Mouse (Mus musculus) thymus, adult 2 months (tissue): ENCODE measurements around the gene Prkn. TPM values are rescaled to one million over a fixed set of nuclear protein-coding genes. Genes with fewer than 3 reads are reported as not detected.

Experiments used
- DNase-seq: peaks from one replicate; pipeline ENCODE4 v3.0.0; 2021
- H3K27ac ChIP-seq: fragments of 200-500 bp; 2 replicates; pipeline ENCODE4 v1.5.1; 2012; ENCODE audit warnings: low read length, control low read depth; ENCODE audit not compliant: control insufficient read depth, insufficient read depth
- H3K27me3 ChIP-seq: fragments of 200-500 bp; 2 replicates; pipeline ENCODE4 v1.6.1; 2012; ENCODE audit warnings: mild to moderate bottlenecking, low read length, moderate library complexity, mixed read lengths; ENCODE audit not compliant: control insufficient read depth, insufficient read depth
- H3K36me3 ChIP-seq: fragments of 200-500 bp; 2 replicates; pipeline ENCODE4 v1.6.1; 2012; ENCODE audit warnings: mild to moderate bottlenecking, low read length, moderate library complexity; ENCODE audit not compliant: control insufficient read depth, insufficient read depth
- H3K4me1 ChIP-seq: fragments of 200-500 bp; replicated peaks from 2 replicates; pipeline ENCODE4 v1.6.1; 2012; ENCODE audit warnings: low read length; ENCODE audit not compliant: control insufficient read depth, insufficient read depth
- H3K4me3 ChIP-seq: fragments of 200-500 bp; 2 replicates; pipeline ENCODE4 v1.5.1; 2012; ENCODE audit warnings: mild to moderate bottlenecking, low read length, control low read depth, moderate library complexity; ENCODE audit not compliant: control insufficient read depth, insufficient read depth
- CTCF ChIP-seq: fragments of 200-500 bp; IDR thresholded peaks from 2 replicates; pipeline ENCODE4 v1.5.1; 2012; ENCODE audit warnings: mild to moderate bottlenecking, control low read depth, low read length, moderate library complexity, borderline replicate concordance; ENCODE audit not compliant: control insufficient read depth, poor library complexity, insufficient read depth; ENCODE audit errors: extremely low read depth
- POLR2A ChIP-seq: fragments of 200-500 bp; IDR thresholded peaks from 2 replicates; pipeline ENCODE4 v1.6.1; 2012; ENCODE audit warnings: mild to moderate bottlenecking, low read length, control low read depth, moderate library complexity; ENCODE audit not compliant: control insufficient read depth, poor library complexity, insufficient read depth; ENCODE audit errors: extremely low read depth
- WGBS: fragments of 180-500 bp; shearing (Covaris S2); methylation state at CpG from one replicate; pipeline ENCODE4 v1.1.7; 2018; 5-methylcytosine and 5-hydroxymethylcytosine counted together
- polyA plus RNA-seq: library from polyadenylated mRNA; depleted of rRNA; stranded (reverse); fragments of >200 nt; gene quantifications from 2 replicates; pipeline ENCODE4 v1.2.3, GENCODE M21; 2012

The Prkn gene
- polyA plus RNA-seq, 1 experiment = 1.4 TPM

GRCm38 (mm10) chr17:12050261-12050660, 1210.1 kb downstream of the Prkn start:
- no peaks in the 10 kb centered on the region for H3K27me3 ChIP-seq
- no peak overlapping the region for H3K27ac ChIP-seq
- WGBS = 91% methylated on average over 5 of the region's 5 CpGs
- no peak for DNase-seq
- TF ChIP-seq CTCF = no peak
- TF ChIP-seq POLR2A = no peak
- no peak overlapping the region for H3K4me3 ChIP-seq
- no peaks in the 10 kb centered on the region for H3K4me1 ChIP-seq
- no peaks in the 10 kb centered on the region for H3K36me3 ChIP-seq

GRCm38 (mm10) chr17:12051031-12051430, 1210.8 kb downstream of the Prkn start:
- no peaks in the 10 kb centered on the region for H3K36me3 ChIP-seq
- no peaks in the 10 kb centered on the region for H3K27me3 ChIP-seq
- no peak overlapping the region for H3K27ac ChIP-seq
- WGBS = 88% methylated on average over 3 of the region's 3 CpGs
- TF ChIP-seq CTCF (no peak), POLR2A (no peak)
- H3K4me1 ChIP-seq = no peaks in the 10 kb centered on the region
- no peak overlapping the region for H3K4me3 ChIP-seq
- no peak for DNase-seq

- Histone ChIP-seq H3K4me1 (no peaks in the 10 kb centered on the region), H3K36me3 (no peaks in the 10 kb centered on the region), H3K27me3 (no peaks in the 10 kb centered on the region), H3K4me3 (no peak overlapping the region), H3K27ac (no peak overlapping the region)
- WGBS = 95% methylated on average over 12 of the region's 12 CpGs
- TF ChIP-seq POLR2A (no peak), CTCF (no peak)
- no peak for DNase-seq
These were observed 1212.5 kb downstream of the Prkn start for GRCm38 (mm10) chr17:12052651-12053050.

GRCm38 (mm10) chr17:12059041-12059440, 1218.9 kb downstream of the Prkn start:
- no peaks in the 10 kb centered on the region for H3K36me3 ChIP-seq
- no peaks in the 10 kb centered on the region for H3K27me3 ChIP-seq
- H3K27ac ChIP-seq = no peak overlapping the region
- 91% methylated on average over 6 of the region's 6 CpGs for WGBS
- no peaks in the 10 kb centered on the region for H3K4me1 ChIP-seq
- no peak overlapping the region for H3K4me3 ChIP-seq
- TF ChIP-seq CTCF = no peak
- no peak for TF ChIP-seq POLR2A
- no peak for DNase-seq

GRCm38 (mm10) chr17:12061381-12061780, 1221.2 kb downstream of the Prkn start:
- no peaks in the 10 kb centered on the region for H3K27me3 ChIP-seq
- DNase-seq = no peak
- no peaks in the 10 kb centered on the region for H3K36me3 ChIP-seq
- no peak overlapping the region for H3K4me3 ChIP-seq
- WGBS = 90% methylated on average over 10 of the region's 10 CpGs
- no peaks in the 10 kb centered on the region for H3K4me1 ChIP-seq
- H3K27ac ChIP-seq = no peak overlapping the region
- no peak for TF ChIP-seq POLR2A
- TF ChIP-seq CTCF = no peak

GRCm38 (mm10) chr17:12062861-12063260, 1222.7 kb downstream of the Prkn start:
- 93% methylated on average over 3 of the region's 3 CpGs for WGBS
- Histone ChIP-seq H3K27me3 (no peaks in the 10 kb centered on the region), H3K4me3 (no peak overlapping the region), H3K27ac (no peak overlapping the region), H3K4me1 (no peaks in the 10 kb centered on the region), H3K36me3 (no peaks in the 10 kb centered on the region)
- DNase-seq = no peak
- TF ChIP-seq POLR2A (no peak), CTCF (no peak)

GRCm38 (mm10) chr17:12063533-12063932, 1223.3 kb downstream of the Prkn start:
- DNase-seq = no peak
- H3K27me3 ChIP-seq = no peaks in the 10 kb centered on the region
- H3K4me1 ChIP-seq = no peaks in the 10 kb centered on the region
- no peaks in the 10 kb centered on the region for H3K36me3 ChIP-seq
- no peak overlapping the region for H3K27ac ChIP-seq
- WGBS = 99% methylated on average over 7 of the region's 7 CpGs
- H3K4me3 ChIP-seq = no peak overlapping the region
- TF ChIP-seq CTCF (no peak), POLR2A (no peak)
